Mouse (Mus musculus) stomach, embryonic 14.5 days (tissue): ENCODE measurements around the gene Ddx23. TPM values are rescaled to one million over a fixed set of nuclear protein-coding genes. Genes with fewer than 3 reads are reported as not detected.

Source experiments
- ATAC-seq: fragments of 200-750 bp; cut with Nextera tagmentation; 2 replicates; pipeline ENCODE4 v1.8.0; 2017; ENCODE audit warnings: low read depth, moderate TSS enrichment; ENCODE audit not compliant: insufficient number of reproducible peaks, insufficient read depth, low FRiP score
- H3K27ac ChIP-seq: fragments of 300-500 bp; sonication (generic); 2 replicates; pipeline ENCODE4 v1.5.1; 2014; ENCODE audit warnings: mild to moderate bottlenecking, low read length, moderate library complexity, mixed read lengths
- H3K27me3 ChIP-seq: fragments of 300-500 bp; sonication (generic); 2 replicates; pipeline ENCODE4 v1.6.1; 2014; ENCODE audit warnings: low read length, control low read depth, mixed read lengths; ENCODE audit not compliant: control insufficient read depth, insufficient read depth
- H3K36me3 ChIP-seq: fragments of 300-500 bp; sonication (generic); 2 replicates; pipeline ENCODE4 v1.6.1; 2014; ENCODE audit warnings: mild to moderate bottlenecking, control low read depth, low read length, moderate library complexity, mixed read lengths; ENCODE audit not compliant: control insufficient read depth, insufficient read depth
- H3K4me1 ChIP-seq: fragments of 300-500 bp; sonication (generic); 2 replicates; pipeline ENCODE4 v1.6.1; 2014; ENCODE audit warnings: low read length, control low read depth, mixed read lengths; ENCODE audit not compliant: control insufficient read depth, insufficient read depth
- H3K4me2 ChIP-seq: fragments of 300-500 bp; sonication (generic); replicated peaks from 2 replicates; pipeline ENCODE4 v1.6.1; 2014; ENCODE audit warnings: low read depth, low read length, control low read depth
- H3K4me3 ChIP-seq: fragments of 300-500 bp; sonication (generic); 2 replicates; pipeline ENCODE4 v1.5.1; 2014; ENCODE audit warnings: low read depth, low read length, control low read depth
- H3K9ac ChIP-seq: fragments of 300-500 bp; sonication (generic); replicated peaks from 2 replicates; pipeline ENCODE4 v1.6.1; 2014; ENCODE audit warnings: low read depth, mild to moderate bottlenecking, control low read depth, low read length, moderate library complexity, mixed read lengths
- H3K9me3 ChIP-seq: fragments of 300-500 bp; sonication (generic); 2 replicates; pipeline ENCODE4 v1.6.1; 2016; ENCODE audit warnings: low read depth, low read length, control low read depth; ENCODE audit not compliant: control insufficient read depth
- WGBS: fragments of 180-500 bp; shearing (Covaris S2); extraction: QIAGEN DNeasy Blood & Tissue Kit; methylation state at CpG from one replicate; pipeline ENCODE4 v1.1.7; 2014; 5-methylcytosine and 5-hydroxymethylcytosine counted together
- polyA plus RNA-seq: library from polyadenylated mRNA; unstranded; fragments of >200 nt; fragmentation: Nextera tagmentation; extraction: Ambion mirVana; gene quantifications from 2 replicates; pipeline ENCODE4 v1.2.1, GENCODE M21; 2014

The Ddx23 gene
- polyA plus RNA-seq, 1 experiment from 2014 or later = 30.3 TPM

DNA sequence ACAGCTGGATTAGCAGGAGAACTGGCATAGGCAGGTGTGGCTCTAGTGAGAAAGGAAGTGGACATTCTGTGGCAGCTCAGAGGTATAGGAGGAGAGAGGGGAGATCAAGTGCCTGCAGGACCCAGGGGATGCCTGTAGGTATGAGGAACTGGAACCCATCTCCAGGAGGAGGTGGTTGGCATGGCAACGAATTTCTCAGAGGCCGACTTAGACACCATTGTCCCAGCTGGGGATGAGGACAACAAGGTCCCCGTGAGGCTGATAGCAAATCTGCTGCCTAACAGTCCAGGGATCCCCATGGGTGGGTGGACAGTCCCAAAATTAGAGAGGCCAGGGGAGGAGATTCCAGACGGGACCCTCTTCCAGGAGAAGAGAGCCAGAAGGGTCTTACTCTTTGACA lies 29.8 kb downstream of the Ddx23 start:
- H3K36me3 ChIP-seq = no peaks in the 10 kb centered on the region
- H3K4me1 ChIP-seq = peaks cover 49% of the 10 kb centered on the region
- peak overlapping the region; percentile 87 for H3K4me2 ChIP-seq
- no peak overlapping the region for H3K9ac ChIP-seq
- peak overlapping the region; percentile 61 for H3K4me3 ChIP-seq
- peak overlapping the region; percentile 76 for H3K27ac ChIP-seq
- ATAC-seq = no peak
- no peaks in the 10 kb centered on the region for H3K27me3 ChIP-seq
- no peaks in the 10 kb centered on the region for H3K9me3 ChIP-seq
- 5% methylated on average over 4 of the region's 4 CpGs for WGBS

DNA sequence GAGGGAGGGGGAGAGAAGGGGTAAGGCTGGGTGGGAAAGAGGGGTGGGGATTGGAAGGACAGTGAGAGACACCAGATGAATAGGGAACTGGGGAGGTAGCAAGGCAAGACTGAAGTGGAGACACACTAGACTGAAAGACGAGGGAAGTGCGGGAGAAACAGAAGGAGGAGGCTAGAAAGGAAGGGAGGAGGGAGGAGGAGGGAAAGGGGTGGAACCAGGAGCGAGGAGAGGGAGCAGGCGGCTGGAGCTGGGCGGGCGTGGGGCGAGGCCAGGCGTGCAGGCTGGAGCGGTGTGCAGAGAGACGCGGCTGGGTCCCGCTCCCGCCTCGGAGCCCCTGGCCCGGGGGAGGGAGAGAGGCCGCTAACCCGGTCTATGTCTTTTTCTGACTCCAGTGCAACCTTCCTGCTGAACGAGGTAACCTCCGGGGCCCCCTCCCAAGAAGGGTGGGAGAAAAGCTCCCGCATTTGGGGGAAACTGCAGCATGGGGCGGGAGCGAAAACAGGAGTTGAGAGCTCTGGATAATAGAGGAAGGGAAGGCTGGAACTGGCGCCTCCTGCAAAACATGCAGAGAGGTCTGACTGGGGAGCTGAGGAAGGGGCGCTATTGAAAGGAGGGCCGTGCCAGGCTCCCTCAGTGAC lies 30.5 kb downstream of the Ddx23 start:
- Histone ChIP-seq H3K27ac (peak overlapping the region; percentile 76), H3K4me1 (peaks cover 49% of the 10 kb centered on the region), H3K27me3 (no peaks in the 10 kb centered on the region), H3K9ac (peak overlapping the region; percentile 49), H3K4me3 (peak overlapping the region; percentile 61), H3K36me3 (no peaks in the 10 kb centered on the region), H3K4me2 (peak overlapping the region; percentile 87), H3K9me3 (no peaks in the 10 kb centered on the region)
- WGBS = 0% methylated on average over 24 of the region's 25 CpGs
- peak; percentile 75 for ATAC-seq

DNA sequence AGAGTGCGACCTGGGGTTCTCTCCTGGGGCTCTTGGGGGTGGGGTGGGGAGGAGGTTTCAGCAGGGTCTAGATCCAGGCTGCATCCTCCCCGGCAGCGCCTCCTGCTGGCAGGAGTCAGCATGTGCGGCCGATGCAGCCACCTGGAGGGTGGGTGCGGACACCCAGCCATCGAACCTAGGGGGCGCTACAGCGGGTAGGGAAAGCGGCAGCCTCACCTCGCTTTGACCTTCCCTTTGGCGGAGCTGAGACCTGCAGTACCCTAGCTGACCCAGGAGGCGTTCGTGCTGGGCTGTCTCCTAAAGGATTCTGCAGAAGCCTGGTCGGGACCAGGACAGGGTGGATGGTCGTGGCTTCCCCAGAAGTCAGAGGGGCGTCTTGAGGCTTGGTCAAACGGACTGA lies 31.2 kb downstream of the Ddx23 start:
- peak overlapping the region; percentile 61 for H3K4me3 ChIP-seq
- H3K36me3 ChIP-seq = no peaks in the 10 kb centered on the region
- peak overlapping the region; percentile 76; the same call in 1 of the 2 replicates for H3K27ac ChIP-seq
- peak overlapping the region; percentile 87 for H3K4me2 ChIP-seq
- peaks cover 48% of the 10 kb centered on the region for H3K4me1 ChIP-seq
- H3K9ac ChIP-seq = no peak overlapping the region; the same call in 1 of the 2 replicates
- H3K9me3 ChIP-seq = no peaks in the 10 kb centered on the region
- 1% methylated on average over 18 of the region's 18 CpGs for WGBS
- peak; percentile 25; the same call in 1 of the 2 replicates for ATAC-seq
- H3K27me3 ChIP-seq = no peaks in the 10 kb centered on the region

DNA sequence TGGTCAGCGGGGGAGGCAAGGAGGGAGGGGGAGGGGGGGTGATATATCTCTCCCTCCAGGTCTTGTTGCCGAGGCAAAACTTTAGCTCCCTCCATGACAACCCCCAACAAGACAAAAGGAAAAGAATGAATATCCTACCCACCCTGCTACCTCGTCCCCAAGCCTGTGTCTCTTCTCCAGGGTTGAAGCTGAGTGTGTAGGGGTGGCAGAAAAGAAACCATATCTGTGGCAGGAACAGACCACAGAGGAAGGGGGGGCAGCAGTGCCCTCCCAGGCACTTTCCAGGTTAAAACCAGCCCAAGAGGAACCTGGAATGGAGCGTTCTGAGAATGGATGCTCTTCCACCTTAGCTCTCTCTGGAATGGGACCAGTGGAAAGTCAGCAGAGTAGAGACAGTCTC lies 32.2 kb downstream of the Ddx23 start, which contains the start of gene Cacnb3:
Gene Cacnb3, plus strand, starts transcription at position 301 of the 400 bp plus-strand sequence.
- ATAC-seq = no peak

DNA sequence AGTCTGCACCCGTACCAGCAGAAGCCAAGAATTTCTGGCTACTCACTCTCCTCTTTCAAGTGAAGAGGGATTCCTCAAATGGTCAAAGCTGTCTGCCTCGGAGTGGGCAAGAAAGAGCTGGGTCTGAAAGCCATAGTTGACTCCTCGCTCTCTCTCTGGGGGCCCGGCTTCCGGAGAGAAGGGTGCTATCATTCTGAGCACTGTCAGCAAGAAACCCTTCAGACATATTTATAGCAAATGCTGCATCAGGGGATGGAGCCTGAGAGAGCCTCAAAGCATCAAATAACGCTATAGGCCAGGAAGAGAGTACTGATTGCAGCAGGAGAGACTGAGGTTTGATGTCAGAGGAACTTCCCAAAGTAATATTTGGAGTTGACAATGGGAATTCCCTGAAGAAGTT lies 33.2 kb downstream of the Ddx23 start:
- Histone ChIP-seq H3K9ac (no peak overlapping the region), H3K27me3 (no peaks in the 10 kb centered on the region), H3K4me1 (peaks cover 39% of the 10 kb centered on the region), H3K27ac (no peak overlapping the region), H3K36me3 (no peaks in the 10 kb centered on the region), H3K9me3 (no peaks in the 10 kb centered on the region), H3K4me3 (no peak overlapping the region), H3K4me2 (no peak overlapping the region)
- no peak for ATAC-seq
- 36% methylated on average over 6 of the region's 6 CpGs for WGBS

More for the DNA sequence above, 32.2 kb downstream of the Ddx23 start, which contains the start of gene Cacnb3:
- Histone ChIP-seq H3K4me2 (peak within 1 kb of the TSS; percentile 87), H3K27ac (peak within 1 kb of the TSS; percentile 76; the same call in 1 of the 2 replicates), H3K36me3 (no peaks in the 10 kb centered on the region), H3K27me3 (no peaks in the 10 kb centered on the region), H3K4me1 (peaks cover 43% of the 10 kb centered on the region), H3K9ac (no peak within 1 kb of the TSS; the same call in 1 of the 2 replicates), H3K4me3 (peak within 1 kb of the TSS; percentile 61), H3K9me3 (no peaks in the 10 kb centered on the region)
- 39% methylated on average over 4 of the region's 4 CpGs for WGBS

DNA sequence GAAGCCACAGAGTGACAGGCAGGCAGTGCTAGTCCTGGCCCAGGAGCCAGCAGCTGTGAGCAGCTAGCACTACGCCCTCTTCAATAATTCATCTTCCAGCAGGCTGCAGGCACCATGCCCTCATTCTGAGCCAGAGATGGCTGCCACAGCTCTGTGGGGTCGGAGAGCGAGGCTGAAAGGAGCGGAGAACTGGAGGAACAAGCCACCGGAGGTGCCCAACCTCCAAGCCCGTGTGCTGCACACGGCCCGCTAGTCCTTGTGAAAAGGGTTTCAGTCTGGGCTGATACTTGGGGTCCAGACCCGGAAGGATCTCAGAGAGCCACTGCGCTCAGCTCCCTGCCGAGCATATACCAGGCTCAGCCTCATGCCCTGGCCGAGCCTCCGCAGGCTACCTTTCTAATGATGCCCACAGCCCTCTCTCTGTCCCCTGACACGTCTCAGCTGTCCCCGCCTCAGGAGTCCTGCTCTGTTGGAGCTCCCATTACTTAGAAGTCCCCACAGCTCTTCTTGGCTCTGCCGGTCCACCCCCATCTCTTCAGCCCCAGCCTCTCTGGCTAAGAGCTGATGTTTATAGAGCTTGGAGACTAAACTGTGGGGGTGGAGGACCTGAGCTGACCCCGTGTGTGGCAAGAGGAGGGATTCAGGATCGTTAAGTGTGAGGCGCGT lies 34.0 kb downstream of the Ddx23 start:
- Histone ChIP-seq H3K27me3 (no peaks in the 10 kb centered on the region), H3K4me3 (no peak overlapping the region), H3K4me1 (peaks cover 36% of the 10 kb centered on the region), H3K27ac (no peak overlapping the region; the same call in 1 of the 2 replicates), H3K4me2 (peak overlapping the region; percentile 31), H3K36me3 (no peaks in the 10 kb centered on the region), H3K9ac (no peak overlapping the region), H3K9me3 (no peaks in the 10 kb centered on the region)
- 9% methylated on average over 20 of the region's 20 CpGs for WGBS
- ATAC-seq = no peak

DNA sequence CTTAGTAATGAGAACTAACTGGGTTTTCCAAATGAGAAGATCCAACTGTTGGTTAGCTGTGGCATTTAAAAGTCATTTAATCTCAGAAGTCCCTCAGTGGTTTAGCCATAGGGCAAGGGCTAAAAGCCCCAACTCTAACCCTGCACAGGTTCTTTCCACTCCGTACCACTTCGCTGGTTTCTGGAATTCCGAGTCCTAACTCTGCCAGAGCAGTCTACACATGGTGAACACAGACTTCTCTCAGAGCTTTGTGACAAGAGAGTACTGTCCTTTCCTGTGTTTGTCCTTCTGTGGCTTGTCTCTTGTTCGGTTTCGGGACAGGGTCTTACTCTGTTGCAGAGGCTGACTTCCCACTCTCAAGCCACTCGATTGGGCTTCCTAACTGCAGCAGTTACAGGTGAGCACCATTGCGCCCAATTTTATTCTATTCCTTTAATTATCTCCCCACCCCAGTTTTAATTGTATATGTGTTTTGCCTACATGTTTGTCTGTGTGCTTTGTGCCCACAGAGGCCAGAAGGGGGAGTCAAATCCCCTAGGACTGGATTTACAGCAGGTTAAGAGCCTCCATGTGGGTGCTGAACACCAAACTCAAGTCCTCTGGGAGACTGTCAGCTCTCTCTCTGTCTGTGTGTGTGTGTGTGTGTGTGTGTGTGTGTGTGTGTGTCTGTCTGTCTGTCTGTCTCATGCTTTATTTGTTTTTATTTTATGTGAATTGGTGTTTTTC lies 36.0 kb downstream of the Ddx23 start:
- Histone ChIP-seq H3K4me3 (no peak overlapping the region), H3K4me1 (peaks cover 26% of the 10 kb centered on the region), H3K9ac (no peak overlapping the region), H3K4me2 (no peak overlapping the region), H3K27ac (no peak overlapping the region), H3K36me3 (no peaks in the 10 kb centered on the region), H3K27me3 (no peaks in the 10 kb centered on the region), H3K9me3 (no peaks in the 10 kb centered on the region)
- whole genome bisulfite sequencing = 72% methylated on average over 7 of the region's 7 CpGs
- ATAC-seq = no peak

DNA sequence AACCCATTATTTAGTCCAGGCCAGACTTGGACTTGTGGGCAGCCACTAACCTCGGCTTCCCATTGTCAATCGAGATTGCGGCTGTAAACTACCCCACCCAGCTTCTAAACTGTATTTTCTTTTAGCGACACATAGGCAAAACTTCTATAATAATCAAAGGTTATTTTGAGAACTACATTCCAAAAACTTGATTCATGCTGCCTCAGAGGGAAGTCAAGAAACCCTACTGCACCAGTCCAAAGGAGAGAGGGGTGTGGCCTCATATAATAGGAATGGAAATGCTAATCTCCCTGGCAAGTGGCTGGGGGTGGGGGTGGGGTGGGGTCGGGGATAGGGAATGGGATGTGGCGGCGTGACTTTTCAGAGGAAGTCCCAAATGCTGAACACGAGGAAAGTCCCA lies 36.6 kb downstream of the Ddx23 start:
- Histone ChIP-seq H3K27me3 (no peaks in the 10 kb centered on the region), H3K4me2 (no peak overlapping the region), H3K27ac (no peak overlapping the region), H3K9me3 (no peaks in the 10 kb centered on the region), H3K9ac (no peak overlapping the region), H3K4me1 (peaks cover 23% of the 10 kb centered on the region), H3K4me3 (no peak overlapping the region), H3K36me3 (no peaks in the 10 kb centered on the region)
- 17% methylated on average over 8 of the region's 8 CpGs for WGBS
- no peak for ATAC-seq
